Mouse (Mus musculus): Measurements from ENCODE around the gene Ryr2.

- no peak for TF ChIP-seq CTCF (IDR thresholded peaks at IDR 0.05)
- no peak for TF ChIP-seq POLR2A (IDR thresholded peaks at IDR 0.05; ENCODE audit: insufficient read depth, low read depth, low read length)
Observed at GRCm38 (mm10) chr13:12114816-12115215, 8.1 kb upstream of the Ryr2 start.
